Mouse (Mus musculus): ENCODE measurements around the gene Angptl1. TPM values are rescaled to one million over a fixed set of nuclear protein-coding genes. Genes with fewer than 3 reads are reported as not detected.

Gene Angptl1
- polyA plus RNA-seq, 1 experiment from 2014 or later, result 1.2 TPM

GRCm38 (mm10) chr1:156852409-156852808 is 14.0 kb downstream of the Angptl1 start:
- no peak for ATAC-seq
- H3K4me3 ChIP-seq, result no peak overlapping the region

GRCm38 (mm10) chr1:156852872-156853271 is 14.5 kb downstream of the Angptl1 start:
- 69% methylated on average over 5 of the region's 5 CpGs for WGBS
- ATAC-seq, result no peak
- no peaks in the 10 kb centered on the region for H3K9me3 ChIP-seq (replicated peaks)

More at GRCm38 (mm10) chr1:156852409-156852808, 14.0 kb downstream of the Angptl1 start:
- 0 out of 2 replicates have a peak, but pooled peaks cover 9% of the 10 kb centered on the region for H3K36me3 ChIP-seq (ENCODE audit: poor library complexity, severe bottlenecking)
- no peaks in the 10 kb centered on the region for H3K9me3 ChIP-seq (replicated peaks)
- H3K27me3 ChIP-seq, result no peaks in the 10 kb centered on the region
- H3K27ac ChIP-seq, result no peak overlapping the region
- H3K4me2 ChIP-seq, result no peak overlapping the region
- 90% methylated on average over 9 of the region's 9 CpGs for WGBS
- no peaks in the 10 kb centered on the region for H3K4me1 ChIP-seq
- no peak overlapping the region for H3K9ac ChIP-seq

GRCm38 (mm10) chr1:156854558-156854957 is 16.2 kb downstream of the Angptl1 start:
- Histone ChIP-seq H3K27ac (no peak overlapping the region), H3K9ac (no peak overlapping the region), H3K4me3 (no peak overlapping the region), H3K9me3 (replicated peaks) (no peaks in the 10 kb centered on the region), H3K4me2 (no peak overlapping the region), H3K4me1 (no peaks in the 10 kb centered on the region), H3K27me3 (no peaks in the 10 kb centered on the region), H3K36me3 (ENCODE audit: poor library complexity, severe bottlenecking) (0 out of 2 replicates have a peak, but pooled peaks cover 9% of the 10 kb centered on the region)
- ATAC-seq, result no peak
- 97% methylated on average over 4 of the region's 4 CpGs for WGBS

More at GRCm38 (mm10) chr1:156852872-156853271, 14.5 kb downstream of the Angptl1 start:
- Histone ChIP-seq H3K27me3 (no peaks in the 10 kb centered on the region), H3K9ac (no peak overlapping the region), H3K4me3 (no peak overlapping the region), H3K36me3 (ENCODE audit: poor library complexity, severe bottlenecking) (0 out of 2 replicates have a peak, but pooled peaks cover 9% of the 10 kb centered on the region), H3K4me1 (no peaks in the 10 kb centered on the region), H3K4me2 (no peak overlapping the region), H3K27ac (no peak overlapping the region)

GRCm38 (mm10) chr1:156856666-156857065 is 18.3 kb downstream of the Angptl1 start:
- no peak for ATAC-seq
- WGBS, result 95% methylated on average over 2 of the region's 2 CpGs
- Histone ChIP-seq H3K4me3 (no peak overlapping the region), H3K4me2 (no peak overlapping the region), H3K27ac (no peak overlapping the region), H3K27me3 (no peaks in the 10 kb centered on the region), H3K36me3 (ENCODE audit: poor library complexity, severe bottlenecking) (0 out of 2 replicates have a peak, but pooled peaks cover 9% of the 10 kb centered on the region), H3K4me1 (no peaks in the 10 kb centered on the region), H3K9ac (no peak overlapping the region), H3K9me3 (replicated peaks) (no peaks in the 10 kb centered on the region)

- Histone ChIP-seq H3K4me2 (no peak overlapping the region), H3K4me3 (no peak overlapping the region), H3K9ac (no peak overlapping the region), H3K27ac (no peak overlapping the region), H3K36me3 (ENCODE audit: poor library complexity, severe bottlenecking) (0 out of 2 replicates have a peak, but pooled peaks cover 9% of the 10 kb centered on the region), H3K27me3 (no peaks in the 10 kb centered on the region), H3K9me3 (replicated peaks) (no peaks in the 10 kb centered on the region), H3K4me1 (peaks cover 6% of the 10 kb centered on the region)
- no peak for ATAC-seq
- WGBS, result 90% methylated on average over 2 of the region's 2 CpGs
Measured at GRCm38 (mm10) chr1:156859156-156859555, 20.8 kb downstream of the Angptl1 start.

DNA sequence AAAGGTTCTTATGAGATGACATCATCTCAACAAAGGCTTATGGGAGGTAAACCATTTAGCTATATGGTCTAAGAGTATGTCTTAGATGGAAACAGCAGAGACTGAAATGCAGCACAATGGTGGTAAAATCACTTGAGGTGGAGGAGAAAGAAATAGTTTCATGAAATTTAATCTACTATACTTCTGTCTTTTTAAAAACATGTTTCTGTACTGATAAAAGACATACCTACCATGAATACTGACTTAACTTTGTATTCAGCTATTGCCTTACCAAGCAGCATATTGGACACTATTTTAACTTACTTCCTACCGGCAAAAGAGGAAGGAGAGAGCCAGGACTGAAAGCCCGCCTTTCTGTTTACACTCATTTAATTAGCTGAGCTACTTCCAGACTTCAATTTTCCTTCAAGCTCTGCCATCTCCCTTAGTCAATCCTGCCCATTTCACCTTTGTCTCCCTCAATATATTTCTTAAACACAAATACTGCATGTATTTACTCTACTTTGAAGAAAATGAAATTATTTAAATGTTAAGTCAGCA is 21.4 kb downstream of the Angptl1 start:
- Histone ChIP-seq H3K4me2 (no peak overlapping the region), H3K4me1 (peaks cover 8% of the 10 kb centered on the region), H3K9me3 (replicated peaks) (no peaks in the 10 kb centered on the region), H3K9ac (no peak overlapping the region), H3K4me3 (no peak overlapping the region), H3K27ac (no peak overlapping the region), H3K27me3 (no peaks in the 10 kb centered on the region), H3K36me3 (ENCODE audit: poor library complexity, severe bottlenecking) (0 out of 2 replicates have a peak, but pooled peaks cover 6% of the 10 kb centered on the region)
- 68% methylated on average over 2 of the region's 2 CpGs for WGBS
- ATAC-seq, result no peak

GRCm38 (mm10) chr1:156860266-156860665 is 21.9 kb downstream of the Angptl1 start:
- ATAC-seq, result no peak

DNA sequence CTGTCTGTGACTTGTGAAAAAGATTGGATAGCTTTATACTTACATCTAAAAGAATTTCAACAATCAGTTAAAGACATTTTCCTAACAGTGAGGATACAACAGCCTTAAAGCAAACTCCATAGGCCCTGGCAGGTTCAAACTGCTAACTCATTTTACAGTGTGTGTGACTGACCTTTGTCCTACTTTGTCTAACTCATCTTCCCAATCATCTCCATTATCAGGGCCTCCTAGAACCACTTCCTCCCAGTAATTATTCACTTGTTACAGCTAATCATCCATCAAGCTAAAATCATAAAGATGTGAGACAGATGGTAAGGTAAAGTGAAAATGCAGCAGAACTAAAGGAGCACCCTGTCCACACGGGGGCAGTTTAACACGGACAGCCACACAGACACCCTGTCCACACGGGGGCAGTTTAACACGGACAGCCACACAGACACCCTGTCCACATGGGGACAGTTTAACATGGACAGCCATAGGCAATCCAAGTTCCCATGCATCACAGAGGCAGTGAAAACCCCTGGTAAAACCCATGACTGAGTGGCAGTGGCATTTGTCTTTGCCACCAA is 23.2 kb downstream of the Angptl1 start:
- WGBS, result 57% methylated on average over 4 of the region's 4 CpGs
- H3K27me3 ChIP-seq, result no peaks in the 10 kb centered on the region
- H3K4me2 ChIP-seq, result no peak overlapping the region
- ATAC-seq, result no peak
- H3K36me3 ChIP-seq (ENCODE audit: poor library complexity, severe bottlenecking), result no peaks in the 10 kb centered on the region
- peaks cover 8% of the 10 kb centered on the region for H3K4me1 ChIP-seq
- H3K9ac ChIP-seq, result no peak overlapping the region
- H3K27ac ChIP-seq, result no peak overlapping the region
- no peak overlapping the region for H3K4me3 ChIP-seq
- no peaks in the 10 kb centered on the region for H3K9me3 ChIP-seq (replicated peaks)

More at GRCm38 (mm10) chr1:156860266-156860665, 21.9 kb downstream of the Angptl1 start:
- Histone ChIP-seq H3K4me2 (no peak overlapping the region), H3K36me3 (ENCODE audit: poor library complexity, severe bottlenecking) (0 out of 2 replicates have a peak, but pooled peaks cover 6% of the 10 kb centered on the region), H3K27me3 (no peaks in the 10 kb centered on the region), H3K4me1 (peaks cover 8% of the 10 kb centered on the region), H3K9ac (no peak overlapping the region), H3K9me3 (replicated peaks) (no peaks in the 10 kb centered on the region), H3K4me3 (no peak overlapping the region), H3K27ac (no peak overlapping the region)
- 89% methylated on average over 8 of the region's 8 CpGs for WGBS

GRCm38 (mm10) chr1:156863726-156864125 is 25.4 kb downstream of the Angptl1 start:
- Histone ChIP-seq H3K4me3 (no peak overlapping the region), H3K9me3 (replicated peaks) (no peaks in the 10 kb centered on the region), H3K36me3 (ENCODE audit: poor library complexity, severe bottlenecking) (peaks cover 7% of the 10 kb centered on the region), H3K4me1 (peaks cover 8% of the 10 kb centered on the region), H3K27ac (no peak overlapping the region; the same call in 1 of the 2 replicates), H3K9ac (no peak overlapping the region), H3K4me2 (no peak overlapping the region), H3K27me3 (no peaks in the 10 kb centered on the region)
- WGBS, result 71% methylated on average over 3 of the region's 3 CpGs
- ATAC-seq, result 0 out of 2 replicates have a peak, but pooled peaks have one; percentile 45

- WGBS, result 50% methylated on average over 3 of the region's 3 CpGs
- H3K27me3 ChIP-seq, result no peaks in the 10 kb centered on the region
- peaks cover 8% of the 10 kb centered on the region for H3K4me1 ChIP-seq
- ATAC-seq, result 0 out of 2 replicates have a peak, but pooled peaks have one; percentile 24
- peaks cover 7% of the 10 kb centered on the region for H3K36me3 ChIP-seq (ENCODE audit: poor library complexity, severe bottlenecking)
- H3K27ac ChIP-seq, result peak overlapping the region; percentile 31; the same call in 1 of the 2 replicates
- no peaks in the 10 kb centered on the region for H3K9me3 ChIP-seq (replicated peaks)
- no peak overlapping the region for H3K4me2 ChIP-seq
- no peak overlapping the region for H3K4me3 ChIP-seq
- no peak overlapping the region for H3K9ac ChIP-seq
Measured at GRCm38 (mm10) chr1:156864240-156864639, 25.9 kb downstream of the Angptl1 start.

- H3K4me2 ChIP-seq, result no peak overlapping the region
- no peaks in the 10 kb centered on the region for H3K9me3 ChIP-seq (replicated peaks)
- ATAC-seq, result no peak
- H3K4me3 ChIP-seq, result no peak overlapping the region
- H3K9ac ChIP-seq, result no peak overlapping the region
- WGBS, result 93% methylated on average over 5 of the region's 5 CpGs
- no peaks in the 10 kb centered on the region for H3K4me1 ChIP-seq
- no peak overlapping the region for H3K27ac ChIP-seq
- H3K27me3 ChIP-seq, result no peaks in the 10 kb centered on the region
- H3K36me3 ChIP-seq (ENCODE audit: poor library complexity, severe bottlenecking), result peaks cover 27% of the 10 kb centered on the region
Measured at GRCm38 (mm10) chr1:156870028-156870427, 31.7 kb downstream of the Angptl1 start.

DNA sequence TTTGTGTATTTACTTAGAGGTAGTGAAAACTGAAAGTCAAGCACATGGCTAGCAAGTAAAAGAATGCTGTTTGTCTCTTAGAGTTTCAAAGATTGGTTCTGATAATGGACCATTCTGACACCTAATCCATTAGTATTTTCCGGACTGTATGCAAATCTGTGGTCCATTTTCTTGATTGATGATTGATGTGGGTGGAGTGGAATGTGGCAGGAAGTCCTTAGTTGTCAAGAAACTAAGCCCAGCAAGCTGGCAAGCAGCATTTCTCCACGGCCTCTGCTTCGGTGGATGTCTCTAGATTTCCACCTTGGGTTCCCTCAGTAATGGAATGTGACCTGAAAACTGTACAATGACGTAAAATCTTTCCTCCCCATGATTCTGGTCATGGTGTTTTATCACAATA is 32.3 kb downstream of the Angptl1 start:
- WGBS, result 92% methylated on average over 4 of the region's 4 CpGs
- H3K36me3 ChIP-seq (ENCODE audit: poor library complexity, severe bottlenecking), result peaks cover 29% of the 10 kb centered on the region
- no peak for ATAC-seq

More for the DNA sequence above, 32.3 kb downstream of the Angptl1 start:
- Histone ChIP-seq H3K27me3 (no peaks in the 10 kb centered on the region), H3K4me2 (no peak overlapping the region), H3K4me3 (no peak overlapping the region), H3K9ac (no peak overlapping the region), H3K27ac (no peak overlapping the region), H3K9me3 (replicated peaks) (no peaks in the 10 kb centered on the region), H3K4me1 (no peaks in the 10 kb centered on the region)
